Mouse (Mus musculus) Patski (cell line): ENCODE measurements around the gene Rab8b. TPM values are rescaled to one million over a fixed set of nuclear protein-coding genes. Genes with fewer than 3 reads are reported as not detected.
"Not testable (repeated sequence)": the region's sequence is repeated elsewhere in the genome, so short reads cannot be mapped to it uniquely, and the experiment has no call there.

Source experiments
- ATAC-seq: fragments of 100-300 bp; one replicate; pipeline ENCODE4 v1.8.0; 2021
- CTCF ChIA-PET: fragments of 350-600 bp; sonication (Branson Sonifier 250); formaldehyde crosslinking; loops from one replicate; lab custom pipeline; 2022; ENCODE audit warnings: inconsistent platforms; lab: Charles Lee
- POLR2A ChIA-PET: fragments of 350-600 bp; sonication (Branson Sonifier 250); formaldehyde crosslinking; loops from one replicate; lab custom pipeline; 2022; ENCODE audit warnings: antibody characterized with exemption, inconsistent platforms; lab: Charles Lee
- DNase-seq: peaks from one replicate; pipeline ENCODE4 v3.0.0-alpha.2; 2011; ENCODE audit warnings: low read depth, low spot score
- H3K27me3 ChIP-seq: fragments of 371-371 bp; one replicate; pipeline ENCODE4 v1.5.1; 2021
- CTCF ChIP-seq: fragments of 100-300 bp; IDR thresholded peaks from one replicate; pipeline ENCODE4 v1.5.1; 2021
- in situ Hi-C: fragments of 300-500 bp; cut with MboI; formaldehyde crosslinking; loops from 3 replicates; pipeline ENCODE4 v1.11.1; 2018; ENCODE audit warnings: low pct_unique_long_range_greater_than_20kb, mixed read lengths
- polyA plus RNA-seq: library from polyadenylated mRNA; unstranded; gene quantifications from one replicate; pipeline ENCODE4 v1.2.3, GENCODE M21; 2021

Gene Rab8b
- polyA plus RNA-seq, 1 experiment from 2014 or later, result 21.8 TPM

- in situ Hi-C loops, result no loop called here
- no peak for ATAC-seq
Observed at GRCm38 (mm10) chr9:66894421-66894820, 25.1 kb downstream of the Rab8b start.

GRCm38 (mm10) chr9:66892456-66892855 lies 27.0 kb downstream of the Rab8b start:
- DNase-seq, CTCF ChIA-PET, POLR2A ChIA-PET, ATAC-seq, in situ Hi-C loops, H3K27me3 ChIP-seq: not testable (repeated sequence)

More at GRCm38 (mm10) chr9:66894421-66894820, 25.1 kb downstream of the Rab8b start:
- no peak for DNase-seq
- CTCF ChIA-PET, result interaction anchor here (0.7 to 1.4 kb wide), 3 partner anchors 14 to 43 kb away, joined by 3 to 4 read pairs (median 3); no protein-coding TSS in a partner anchor
- no peak for TF ChIP-seq CTCF
- POLR2A ChIA-PET, result no interaction called here
- no peaks in the 10 kb centered on the region for H3K27me3 ChIP-seq

- ATAC-seq (no peak), DNase-seq (no peak)
- H3K27me3 ChIP-seq, result no peaks in the 10 kb centered on the region
- in situ Hi-C loops, result no loop called here
- TF ChIP-seq CTCF, result no peak
- CTCF ChIA-PET, result no interaction called here
- POLR2A ChIA-PET, result interaction anchor here (0.5 to 1.6 kb wide), 4 partner anchors 11 to 735 kb away, joined by 3 to 4 read pairs (median 3); no protein-coding TSS in a partner anchor
Observed at GRCm38 (mm10) chr9:66887960-66888610, 31.4 kb downstream of the Rab8b start.

GRCm38 (mm10) chr9:66887301-66887902 lies 32.1 kb downstream of the Rab8b start:
- no peaks in the 10 kb centered on the region for H3K27me3 ChIP-seq
- no peak for TF ChIP-seq CTCF
- ATAC-seq, result no peak
- ChIA-PET CTCF (interaction anchor here (1.1 kb wide), 1 partner anchor 13 kb away, joined by 3 read pairs; no protein-coding TSS in a partner anchor), POLR2A (interaction anchor here (0.5 kb wide), 1 partner anchor 736 kb away, joined by 3 read pairs; no protein-coding TSS in a partner anchor)
- in situ Hi-C loops, result no loop called here
- no peak for DNase-seq

- ATAC-seq (no peak), DNase-seq (no peak)
- no peaks in the 10 kb centered on the region for H3K27me3 ChIP-seq
- ChIA-PET POLR2A (no interaction called here), CTCF (interaction anchor here (1.1 kb wide), 1 partner anchor 13 kb away, joined by 3 read pairs; no protein-coding TSS in a partner anchor)
- no peak for TF ChIP-seq CTCF
- in situ Hi-C loops, result no loop called here
Observed at GRCm38 (mm10) chr9:66886818-66887217, 32.7 kb downstream of the Rab8b start.

- no peak for TF ChIP-seq CTCF
- CTCF ChIA-PET, result interaction anchor here (1.1 kb wide), 1 partner anchor 14 kb away, joined by 3 read pairs; no protein-coding TSS in a partner anchor
- POLR2A ChIA-PET, result no interaction called here
- DNase-seq, result no peak
- H3K27me3 ChIP-seq, result no peaks in the 10 kb centered on the region
- ATAC-seq, result no peak
- in situ Hi-C loops, result no loop called here
Observed at GRCm38 (mm10) chr9:66886366-66886765, 33.1 kb downstream of the Rab8b start.

GRCm38 (mm10) chr9:66884609-66885008 lies 34.9 kb downstream of the Rab8b start:
- TF ChIP-seq CTCF, result no peak
- DNase-seq (no peak), ATAC-seq (no peak)
- H3K27me3 ChIP-seq, result no peaks in the 10 kb centered on the region
- POLR2A ChIA-PET, result no interaction called here
- in situ Hi-C loops, result no loop called here
- CTCF ChIA-PET, result no interaction called here

- ATAC-seq, result no peak
- no peak for TF ChIP-seq CTCF
- no peak for DNase-seq
- in situ Hi-C loops, result no loop called here
- POLR2A ChIA-PET, result interaction anchor here (1.2 kb wide), 1 partner anchor 20 kb away, joined by 5 read pairs; no protein-coding TSS in a partner anchor
- CTCF ChIA-PET, result no interaction called here
- H3K27me3 ChIP-seq, result no peaks in the 10 kb centered on the region
Observed at GRCm38 (mm10) chr9:66883500-66883899, 36.0 kb downstream of the Rab8b start.

GRCm38 (mm10) chr9:66882406-66882821 lies 37.1 kb downstream of the Rab8b start:
- no peaks in the 10 kb centered on the region for H3K27me3 ChIP-seq
- no peak for ATAC-seq
- CTCF ChIA-PET, result no interaction called here
- POLR2A ChIA-PET, result no interaction called here
- no peak for TF ChIP-seq CTCF
- in situ Hi-C loops, result no loop called here
- no peak for DNase-seq

- no peak for DNase-seq
- in situ Hi-C loops, result no loop called here
- CTCF ChIA-PET, result interaction anchor here (1.0 to 1.3 kb wide), 3 partner anchors 24 to 28 kb away, joined by 3 to 4 read pairs (median 3); no protein-coding TSS in a partner anchor
- POLR2A ChIA-PET, result no interaction called here
- no peaks in the 10 kb centered on the region for H3K27me3 ChIP-seq
- ATAC-seq, result no peak
- TF ChIP-seq CTCF, result no peak
Observed at GRCm38 (mm10) chr9:66881858-66882257, 37.6 kb downstream of the Rab8b start.

- ATAC-seq (no peak), DNase-seq (no peak)
- in situ Hi-C loops, result no loop called here
- H3K27me3 ChIP-seq, result no peaks in the 10 kb centered on the region
- CTCF ChIA-PET, result interaction anchor here (0.7 to 1.3 kb wide), 3 partner anchors 25 to 58 kb away, joined by 3 to 4 read pairs (median 4); no protein-coding TSS in a partner anchor
- no peak for TF ChIP-seq CTCF
- POLR2A ChIA-PET, result no interaction called here
Observed at GRCm38 (mm10) chr9:66880752-66881151, 38.7 kb downstream of the Rab8b start.
